Mouse (Mus musculus) midbrain, embryonic 14.5 days (tissue): ENCODE data around the gene Tnrc6b. TPM values are rescaled to one million over a fixed set of nuclear protein-coding genes. Genes with fewer than 3 reads are reported as not detected.
"Not testable (repeated sequence)": the region's sequence is repeated elsewhere in the genome, so short reads cannot be mapped to it uniquely, and the experiment has no call there.

Experiments
- ATAC-seq: fragments of 200-750 bp; cut with Nextera tagmentation; 2 replicates; pipeline ENCODE4 v1.8.0; 2017; ENCODE audit warnings: moderate number of reproducible peaks, moderate library complexity; ENCODE audit not compliant: low FRiP score, low TSS enrichment
- DNase-seq: peaks from one replicate; pipeline ENCODE4 v3.0.0-alpha.2; 2015
- H3K27ac ChIP-seq: fragments of 300-500 bp; sonication (generic); replicated peaks from 2 replicates; pipeline ENCODE4 v1.5.1; 2014; ENCODE audit warnings: mild to moderate bottlenecking, low read depth, low read length, moderate library complexity
- H3K27me3 ChIP-seq: fragments of 300-500 bp; sonication (generic); 2 replicates; pipeline ENCODE4 v1.6.1; 2014; ENCODE audit warnings: low read length, control low read depth, mixed read lengths; ENCODE audit not compliant: control insufficient read depth, insufficient read depth
- H3K36me3 ChIP-seq: fragments of 300-500 bp; sonication (generic); 2 replicates; pipeline ENCODE4 v1.6.1; 2014; ENCODE audit warnings: low read length, control low read depth; ENCODE audit not compliant: control insufficient read depth, insufficient read depth
- H3K4me1 ChIP-seq: fragments of 300-500 bp; sonication (generic); 2 replicates; pipeline ENCODE4 v1.6.1; 2014; ENCODE audit warnings: mild to moderate bottlenecking, antibody characterized with exemption, low read length, control low read depth; ENCODE audit not compliant: control insufficient read depth, insufficient read depth
- H3K4me2 ChIP-seq: fragments of 300-500 bp; sonication (generic); 2 replicates; pipeline ENCODE4 v1.6.1; 2014; ENCODE audit warnings: mild to moderate bottlenecking, low read length, moderate library complexity
- H3K4me3 ChIP-seq: fragments of 300-500 bp; sonication (generic); replicated peaks from 2 replicates; pipeline ENCODE4 v1.5.1; 2014; ENCODE audit warnings: low read depth, low read length
- H3K9ac ChIP-seq: fragments of 300-500 bp; sonication (generic); replicated peaks from 2 replicates; pipeline ENCODE4 v1.6.1; 2014; ENCODE audit warnings: mild to moderate bottlenecking, low read length, moderate library complexity
- H3K9me3 ChIP-seq: fragments of 300-500 bp; sonication (generic); 2 replicates; pipeline ENCODE4 v1.6.1; 2016; ENCODE audit warnings: low read length, control low read depth, mixed read lengths; ENCODE audit not compliant: control insufficient read depth
- WGBS: fragments of 180-500 bp; shearing (Covaris S2); extraction: QIAGEN DNeasy Blood & Tissue Kit; methylation state at CpG from one replicate; pipeline ENCODE4 v1.1.7; 2014; 5-methylcytosine and 5-hydroxymethylcytosine counted together
- polyA plus RNA-seq: library from polyadenylated mRNA; unstranded; fragments of >200 nt; fragmentation: Nextera tagmentation; extraction: Ambion mirVana; gene quantifications from 2 replicates; pipeline ENCODE4 v1.2.1, GENCODE M21; 2014

Gene Tnrc6b
- polyA plus RNA-seq, 1 experiment from 2014 or later, result 23.4 TPM

DNA sequence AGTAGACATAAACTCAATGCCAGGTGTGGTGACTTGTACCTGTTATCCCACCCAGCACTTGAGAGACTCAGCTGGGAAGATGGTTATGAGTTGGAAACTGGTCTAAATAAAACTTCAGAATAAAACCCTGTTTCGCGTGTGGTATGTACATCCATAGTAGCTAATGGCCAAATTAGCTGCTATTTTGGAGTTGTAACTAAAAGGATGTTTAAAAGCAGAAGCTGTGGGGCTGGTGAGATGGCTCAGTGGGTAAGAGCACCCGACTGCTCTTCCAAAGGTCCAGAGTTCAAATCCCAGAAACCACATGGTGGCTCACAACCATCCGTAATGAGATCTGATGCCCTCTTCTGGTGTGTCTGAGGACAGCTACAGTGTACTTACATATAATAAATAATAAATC lies 157.5 kb downstream of the Tnrc6b start:
- not testable (repeated sequence) for H3K27me3 ChIP-seq, H3K27ac ChIP-seq, H3K9ac ChIP-seq, DNase-seq, H3K4me2 ChIP-seq, H3K4me3 ChIP-seq, ATAC-seq, H3K4me1 ChIP-seq, H3K9me3 ChIP-seq, H3K36me3 ChIP-seq
- 96% methylated on average over 4 of the region's 4 CpGs for whole genome bisulfite sequencing

GRCm38 (mm10) chr15:80874726-80875125 lies 163.6 kb downstream of the Tnrc6b start:
- H3K9me3 ChIP-seq, result no peaks in the 10 kb centered on the region
- H3K4me2 ChIP-seq, result no peak overlapping the region
- DNase-seq, result no peak
- H3K4me3 ChIP-seq, result no peak overlapping the region
- ATAC-seq, result no peak
- H3K27ac ChIP-seq, result no peak overlapping the region
- H3K9ac ChIP-seq, result no peak overlapping the region
- WGBS, result 80% methylated on average over 3 of the region's 3 CpGs
- H3K36me3 ChIP-seq, result peaks cover 32% of the 10 kb centered on the region
- H3K4me1 ChIP-seq, result no peaks in the 10 kb centered on the region
- H3K27me3 ChIP-seq, result no peaks in the 10 kb centered on the region

- H3K4me1 ChIP-seq, result no peaks in the 10 kb centered on the region
- 90% methylated on average over 21 of the region's 21 CpGs for WGBS
- ATAC-seq, result no peak
- H3K9me3 ChIP-seq, result no peaks in the 10 kb centered on the region
- no peak overlapping the region for H3K9ac ChIP-seq
- no peaks in the 10 kb centered on the region for H3K27me3 ChIP-seq
- no peak overlapping the region for H3K27ac ChIP-seq
- peaks cover 47% of the 10 kb centered on the region for H3K36me3 ChIP-seq
- H3K4me2 ChIP-seq, result no peak overlapping the region
- DNase-seq, result no peak
- H3K4me3 ChIP-seq, result no peak overlapping the region
Observed at GRCm38 (mm10) chr15:80876231-80876630, 165.1 kb downstream of the Tnrc6b start.

DNA sequence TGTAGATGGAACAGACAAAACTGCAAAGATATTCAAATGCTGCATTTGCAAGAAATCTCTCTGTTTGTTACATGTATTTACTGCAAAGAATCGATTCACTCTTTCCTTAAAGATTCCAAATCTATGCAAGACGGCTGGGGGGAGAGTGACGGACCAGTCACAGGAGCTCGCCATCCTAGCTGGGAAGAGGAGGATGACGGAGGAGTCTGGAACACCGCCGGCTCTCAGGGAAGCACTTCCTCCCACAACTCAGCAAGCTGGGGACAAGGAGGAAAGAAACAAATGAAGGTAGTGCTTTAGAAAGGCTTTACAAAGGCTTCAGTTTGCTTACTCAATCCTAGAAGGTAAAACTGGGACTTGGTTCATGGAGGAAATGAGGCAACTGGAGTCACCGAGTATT lies 173.0 kb downstream of the Tnrc6b start:
- Histone ChIP-seq H3K9me3 (no peaks in the 10 kb centered on the region), H3K36me3 (peaks cover 88% of the 10 kb centered on the region), H3K4me1 (no peaks in the 10 kb centered on the region), H3K27me3 (no peaks in the 10 kb centered on the region), H3K4me2 (no peak overlapping the region), H3K9ac (no peak overlapping the region), H3K4me3 (no peak overlapping the region), H3K27ac (no peak overlapping the region)
- ATAC-seq (no peak), DNase-seq (no peak)
- 94% methylated on average over 8 of the region's 8 CpGs for WGBS

- WGBS, result 91% methylated on average over 1 of the region's 1 CpGs
Observed at GRCm38 (mm10) chr15:80886361-80887156, 175.4 kb downstream of the Tnrc6b start.

GRCm38 (mm10) chr15:80892341-80892740 lies 181.2 kb downstream of the Tnrc6b start:
- Histone ChIP-seq H3K36me3 (peaks cover 87% of the 10 kb centered on the region), H3K9ac (no peak overlapping the region), H3K4me3 (no peak overlapping the region), H3K9me3 (no peaks in the 10 kb centered on the region), H3K4me2 (no peak overlapping the region), H3K4me1 (no peaks in the 10 kb centered on the region), H3K27me3 (no peaks in the 10 kb centered on the region), H3K27ac (no peak overlapping the region)
- 98% methylated on average over 3 of the region's 3 CpGs for WGBS
- ATAC-seq (no peak), DNase-seq (no peak)

More at GRCm38 (mm10) chr15:80886361-80887156, 175.4 kb downstream of the Tnrc6b start:
- Histone ChIP-seq H3K36me3 (peaks cover 88% of the 10 kb centered on the region), H3K27me3 (no peaks in the 10 kb centered on the region), H3K9me3 (no peaks in the 10 kb centered on the region), H3K9ac (no peak overlapping the region), H3K4me1 (no peaks in the 10 kb centered on the region), H3K27ac (no peak overlapping the region), H3K4me2 (no peak overlapping the region), H3K4me3 (no peak overlapping the region)
- DNase-seq (no peak), ATAC-seq (no peak)

DNA sequence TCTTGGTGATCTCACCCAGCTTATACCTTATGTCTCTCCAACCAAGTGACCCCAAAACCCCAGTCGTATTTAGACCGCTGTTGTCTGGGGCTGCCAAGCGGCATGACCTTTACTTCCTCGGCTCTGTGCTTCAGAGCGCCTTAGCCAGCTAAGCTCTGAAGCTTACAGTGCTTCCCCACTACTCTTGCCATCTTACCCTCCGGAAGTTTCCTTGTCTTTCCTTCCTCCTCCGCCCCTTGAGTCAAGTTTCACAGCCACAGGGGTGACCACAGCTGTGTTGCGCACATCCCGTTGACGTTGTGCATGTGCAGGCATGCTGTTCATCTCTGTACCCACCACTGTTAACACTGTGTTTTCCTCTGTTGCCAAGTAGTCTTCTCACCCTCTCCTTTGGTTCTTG lies 185.6 kb downstream of the Tnrc6b start:
- Histone ChIP-seq H3K27ac (no peak overlapping the region), H3K27me3 (no peaks in the 10 kb centered on the region), H3K36me3 (peaks cover 83% of the 10 kb centered on the region), H3K9me3 (no peaks in the 10 kb centered on the region), H3K9ac (no peak overlapping the region), H3K4me3 (no peak overlapping the region), H3K4me1 (no peaks in the 10 kb centered on the region), H3K4me2 (no peak overlapping the region)
- DNase-seq (no peak), ATAC-seq (no peak)
- 97% methylated on average over 10 of the region's 10 CpGs for WGBS

- H3K9ac ChIP-seq, result no peak overlapping the region
- H3K4me3 ChIP-seq, result no peak overlapping the region
- WGBS, result 84% methylated on average over 5 of the region's 5 CpGs
- no peak for ATAC-seq
- H3K4me1 ChIP-seq, result no peaks in the 10 kb centered on the region
- peaks cover 88% of the 10 kb centered on the region for H3K36me3 ChIP-seq
- no peak overlapping the region for H3K27ac ChIP-seq
- no peaks in the 10 kb centered on the region for H3K9me3 ChIP-seq
- no peak overlapping the region for H3K4me2 ChIP-seq
- no peak for DNase-seq
- H3K27me3 ChIP-seq, result no peaks in the 10 kb centered on the region
Observed at GRCm38 (mm10) chr15:80897911-80898310, 186.8 kb downstream of the Tnrc6b start.

GRCm38 (mm10) chr15:80899806-80900205 lies 188.7 kb downstream of the Tnrc6b start:
- ATAC-seq, result no peak
- Histone ChIP-seq H3K9ac (no peak overlapping the region), H3K27me3 (no peaks in the 10 kb centered on the region), H3K36me3 (peaks cover 95% of the 10 kb centered on the region), H3K4me1 (no peaks in the 10 kb centered on the region), H3K9me3 (no peaks in the 10 kb centered on the region), H3K27ac (no peak overlapping the region), H3K4me3 (no peak overlapping the region), H3K4me2 (no peak overlapping the region)
- no peak for DNase-seq
- WGBS, result 89% methylated on average over 2 of the region's 2 CpGs
